Mouse (Mus musculus): ENCODE measurements around the gene Pkp1. TPM values are rescaled to one million over a fixed set of nuclear protein-coding genes. Genes with fewer than 3 reads are reported as not detected.

The Pkp1 gene
- total and polyA plus RNA-seq, 3 experiments = not detected

DNA sequence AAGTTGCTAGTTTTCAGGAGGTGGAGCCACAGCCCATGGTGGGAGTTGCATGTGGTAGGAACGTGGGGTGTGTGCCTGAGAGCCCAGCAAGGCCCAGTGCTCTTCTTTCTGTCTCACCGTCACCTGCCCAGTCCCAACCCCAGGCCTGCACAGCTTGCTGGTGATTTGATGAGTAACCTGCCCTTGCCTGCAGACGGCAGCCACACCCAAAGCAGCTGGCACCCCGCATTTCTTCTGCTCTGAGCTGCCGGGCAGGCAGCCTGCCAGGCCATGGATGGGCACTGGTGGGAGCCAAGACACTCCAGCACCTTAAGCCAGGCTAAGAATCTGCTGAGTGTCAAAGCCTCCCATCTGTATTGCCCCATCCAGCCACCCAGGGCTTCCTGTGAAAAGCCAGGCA lies 6.8 kb upstream of the Pkp1 start:
- Histone ChIP-seq H3K4me1 (ENCODE audit: control insufficient read depth in 1 of 2, insufficient read depth in 2 of 2, low read length in 2 of 2) (no peaks in the 10 kb centered on the region), H3K36me3 (ENCODE audit: control insufficient read depth in 1 of 2, insufficient read depth in 2 of 2, low read length in 2 of 2) (no peaks in the 10 kb centered on the region), H3K4me3 (ENCODE audit: control insufficient read depth in 1 of 2, insufficient read depth in 1 of 2, low read depth in 2 of 2, low read length in 2 of 2) (no peak overlapping the region), H3K9me3 (replicated peaks; ENCODE audit: insufficient read depth, low read length) (no peaks in the 10 kb centered on the region), H3K79me2 (ENCODE audit: control insufficient read depth, insufficient read depth, low read length, poor library complexity) (no peaks in the 10 kb centered on the region), H3K9ac (ENCODE audit: control insufficient read depth, low read depth, low read length, poor library complexity, severe bottlenecking) (no peak overlapping the region), H3K27me3 (ENCODE audit: control insufficient read depth in 1 of 2, insufficient read depth in 2 of 2, low read length in 2 of 2) (peaks cover 3 to 4% of the 10 kb centered on the region in 2 experiments; a peak in 3 of 4 replicates), H3K27ac (ENCODE audit: control insufficient read depth, low read depth, low read length) (no peak overlapping the region)
- DNase-seq (ENCODE audit: low read depth, low spot score) = no peak
- TF ChIP-seq HCFC1 (IDR thresholded peaks at IDR 0.05; ENCODE audit: low read depth, low read length) (no peak), E2F4 (IDR thresholded peaks at IDR 0.05; ENCODE audit: borderline replicate concordance, low read depth, low read length) (no peak)

DNA sequence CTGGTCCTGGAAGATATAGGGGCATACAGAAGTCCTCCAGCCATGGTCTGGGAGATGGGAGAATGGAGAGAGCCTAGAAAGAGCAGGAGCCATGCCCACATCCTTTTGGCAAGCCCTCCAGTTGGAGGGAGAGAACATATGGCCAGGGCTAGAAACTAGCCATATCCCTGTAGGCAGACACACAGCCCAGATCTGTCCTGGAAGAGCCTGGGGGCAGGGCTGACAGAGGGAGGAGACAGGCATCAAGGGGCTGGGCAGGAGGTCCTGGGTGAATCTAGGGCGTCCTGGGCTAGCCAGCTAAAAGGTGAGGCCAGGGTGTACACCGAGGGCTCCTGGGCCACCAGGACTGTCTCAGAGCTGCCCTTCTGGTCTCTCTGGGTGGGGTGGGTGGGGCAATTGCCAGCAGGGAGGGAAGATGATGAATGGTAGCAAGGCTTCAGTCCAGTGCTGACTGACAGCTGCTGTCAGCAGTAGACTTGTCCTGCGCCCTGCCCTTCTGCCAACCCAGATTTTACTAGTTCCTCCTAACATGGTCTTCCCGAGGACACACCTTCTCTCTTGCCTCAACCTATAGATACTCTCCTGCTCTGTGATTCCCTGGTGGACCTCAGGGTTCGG lies 5.5 kb upstream of the Pkp1 start:
- Histone ChIP-seq H3K27ac (ENCODE audit: control insufficient read depth, low read depth, low read length) (no peak overlapping the region), H3K27me3 (ENCODE audit: control insufficient read depth in 1 of 2, insufficient read depth in 2 of 2, low read length in 2 of 2) (peaks cover 3 to 4% of the 10 kb centered on the region in 2 experiments; a peak in 3 of 4 replicates), H3K4me3 (ENCODE audit: control insufficient read depth in 1 of 2, insufficient read depth in 1 of 2, low read depth in 2 of 2, low read length in 2 of 2) (no peak overlapping the region), H3K36me3 (ENCODE audit: control insufficient read depth in 1 of 2, insufficient read depth in 2 of 2, low read length in 2 of 2) (no peaks in the 10 kb centered on the region), H3K79me2 (ENCODE audit: control insufficient read depth, insufficient read depth, low read length, poor library complexity) (no peaks in the 10 kb centered on the region), H3K4me1 (ENCODE audit: control insufficient read depth in 1 of 2, insufficient read depth in 2 of 2, low read length in 2 of 2) (no peaks in the 10 kb centered on the region), H3K9me3 (replicated peaks; ENCODE audit: insufficient read depth, low read length) (no peaks in the 10 kb centered on the region), H3K9ac (ENCODE audit: control insufficient read depth, low read depth, low read length, poor library complexity, severe bottlenecking) (no peak overlapping the region)
- DNase-seq (ENCODE audit: low read depth, low spot score) = no peak
- no peak for TF ChIP-seq SIN3A (IDR thresholded peaks at IDR 0.05; ENCODE audit: low read length)
- no peak for TF ChIP-seq BHLHE40 (IDR thresholded peaks at IDR 0.05; ENCODE audit: borderline replicate concordance, low read depth, low read length)
- TF ChIP-seq NRF1 (IDR thresholded peaks at IDR 0.05; ENCODE audit: insufficient read depth, low read depth, low read length, poor library complexity, severe bottlenecking) = no peak
- TF ChIP-seq ELF1 (IDR thresholded peaks at IDR 0.05; ENCODE audit: low read depth, low read length) = no peak
- TF ChIP-seq UBTF (IDR thresholded peaks at IDR 0.05; ENCODE audit: borderline replicate concordance, insufficient read depth, low read depth, low read length) = no peak
- no peak for TF ChIP-seq RAD21 (IDR thresholded peaks at IDR 0.05; ENCODE audit: low read depth, low read length)

DNA sequence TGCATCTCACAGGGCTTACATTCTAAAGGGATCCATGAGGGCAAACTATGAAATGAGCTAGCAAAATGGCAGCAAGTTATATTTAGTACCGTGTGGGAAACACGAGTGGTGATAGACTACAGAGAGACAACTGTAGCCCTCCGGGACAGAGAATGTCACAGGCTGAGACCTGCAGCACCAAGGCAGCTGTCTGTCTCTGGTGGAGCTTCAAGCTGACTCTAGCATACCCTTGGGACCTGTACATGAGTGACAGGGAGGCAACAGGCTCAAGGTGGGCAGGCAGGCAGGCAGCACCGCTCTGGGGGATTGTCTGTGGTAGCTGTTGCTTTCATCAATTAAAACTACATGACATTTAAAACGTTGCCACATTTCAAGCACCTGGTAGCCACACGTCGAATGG lies 4.2 kb upstream of the Pkp1 start:
- no peak overlapping the region for H3K27ac ChIP-seq (ENCODE audit: control insufficient read depth, low read depth, low read length)
- no peaks in the 10 kb centered on the region for H3K79me2 ChIP-seq (ENCODE audit: control insufficient read depth, insufficient read depth, low read length, poor library complexity)
- no peak overlapping the region for H3K9ac ChIP-seq (ENCODE audit: control insufficient read depth, low read depth, low read length, poor library complexity, severe bottlenecking)
- H3K36me3 ChIP-seq (ENCODE audit: control insufficient read depth in 1 of 2, insufficient read depth in 2 of 2, low read length in 2 of 2) = no peaks in the 10 kb centered on the region
- DNase-seq (ENCODE audit: low read depth, low spot score) = no peak
- TF ChIP-seq GABPA (IDR thresholded peaks at IDR 0.05; ENCODE audit: low read depth, low read length) (no peak), ZKSCAN1 (IDR thresholded peaks at IDR 0.05; ENCODE audit: low read depth, low read length) (no peak), ZNF384 (IDR thresholded peaks at IDR 0.05; ENCODE audit: low read depth, low read length) (no peak), SIN3A (IDR thresholded peaks at IDR 0.05; ENCODE audit: low read length) (no peak), MYB (IDR thresholded peaks at IDR 0.05; ENCODE audit: low read depth, low read length) (no peak), MAZ (IDR thresholded peaks at IDR 0.05; ENCODE audit: low read depth, low read length) (no peak)
- H3K9me3 ChIP-seq (replicated peaks; ENCODE audit: insufficient read depth, low read length) = no peaks in the 10 kb centered on the region
- peaks cover 0 to 2% of the 10 kb centered on the region in 2 experiments; a peak in 2 of 4 replicates for H3K27me3 ChIP-seq (ENCODE audit: control insufficient read depth in 1 of 2, insufficient read depth in 2 of 2, low read length in 2 of 2)
- no peaks in the 10 kb centered on the region for H3K4me1 ChIP-seq (ENCODE audit: control insufficient read depth in 1 of 2, insufficient read depth in 2 of 2, low read length in 2 of 2)
- no peak overlapping the region for H3K4me3 ChIP-seq (ENCODE audit: control insufficient read depth in 1 of 2, insufficient read depth in 1 of 2, low read depth in 2 of 2, low read length in 2 of 2)
